Mouse (Mus musculus): Measurements from ENCODE around the gene Sgip1. TPM values are rescaled to one million over a fixed set of nuclear protein-coding genes. Genes with fewer than 3 reads are reported as not detected.
A peak's percentile ranks its signal among the peaks of the same experiment; 100 is the strongest.

Gene Sgip1
- polyA plus RNA-seq, 3 experiments from 2014 or later, result 1.2 to 1.9 TPM; not detected in 1

DNA sequence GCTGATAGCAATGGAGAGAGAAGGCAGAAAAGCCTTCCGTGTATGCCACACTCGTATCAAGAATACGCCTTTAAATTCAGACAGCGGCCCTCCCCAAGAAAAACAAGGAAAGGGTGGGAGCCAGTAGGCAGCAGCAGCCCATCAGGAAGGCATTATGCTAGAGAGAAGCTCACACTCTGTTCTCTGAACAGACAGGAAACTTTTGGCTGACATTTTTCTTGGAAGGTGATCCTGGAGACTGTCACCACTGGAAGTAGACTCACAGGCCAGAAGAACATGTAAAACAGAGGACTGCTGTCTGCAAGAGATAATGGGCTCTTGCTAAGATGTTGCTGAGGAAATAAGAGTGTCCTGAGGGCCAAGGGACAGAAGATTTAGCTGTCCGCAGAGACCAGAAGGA, 158.6 kb downstream of the Sgip1 start:
- no peak for ATAC-seq

DNA sequence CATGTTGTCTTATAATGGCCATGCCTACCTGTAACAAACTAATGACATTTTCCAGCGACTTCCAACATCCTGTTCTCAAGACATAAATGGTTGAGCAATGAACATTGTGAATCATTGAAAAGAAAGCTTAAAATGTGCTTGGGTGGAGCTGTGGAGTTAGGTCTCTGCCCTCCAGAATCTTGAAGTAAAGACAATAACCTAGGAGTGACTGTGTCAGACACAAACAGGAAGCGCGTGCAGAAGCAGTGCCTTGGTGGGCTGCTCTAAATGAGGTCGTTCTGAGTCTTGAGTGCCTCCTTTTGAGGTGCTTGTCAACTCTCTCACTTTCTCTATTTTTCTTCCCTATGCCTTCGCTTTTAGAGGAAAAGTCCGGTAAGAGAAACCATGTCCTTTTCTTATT, 159.1 kb downstream of the Sgip1 start:
- ATAC-seq, result no peak

GRCm38 (mm10) chr4:102907843-102908427, 166.8 kb downstream of the Sgip1 start:
- peak; percentile 60 for ATAC-seq

GRCm38 (mm10) chr4:102910191-102910590, 169.1 kb downstream of the Sgip1 start:
- ATAC-seq, result no peak

DNA sequence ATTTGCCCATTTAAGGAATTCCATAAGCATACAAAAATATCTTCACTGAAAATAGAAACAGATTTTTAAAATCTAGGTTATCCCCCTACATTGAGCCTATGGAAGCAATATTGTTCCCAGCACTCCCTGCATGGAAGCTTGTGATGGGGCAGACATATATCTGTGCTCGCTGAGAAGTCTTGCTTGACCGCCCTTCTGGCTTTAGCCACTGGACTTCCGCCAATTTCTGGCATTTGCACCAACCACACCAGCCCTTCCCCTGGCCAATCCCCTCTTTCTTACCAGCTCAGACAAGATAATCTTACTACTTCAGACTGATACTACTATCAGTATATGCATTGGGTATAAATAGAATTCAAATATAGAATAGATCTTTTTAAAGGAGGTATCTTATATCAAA, 172.1 kb downstream of the Sgip1 start:
- no peak for ATAC-seq

DNA sequence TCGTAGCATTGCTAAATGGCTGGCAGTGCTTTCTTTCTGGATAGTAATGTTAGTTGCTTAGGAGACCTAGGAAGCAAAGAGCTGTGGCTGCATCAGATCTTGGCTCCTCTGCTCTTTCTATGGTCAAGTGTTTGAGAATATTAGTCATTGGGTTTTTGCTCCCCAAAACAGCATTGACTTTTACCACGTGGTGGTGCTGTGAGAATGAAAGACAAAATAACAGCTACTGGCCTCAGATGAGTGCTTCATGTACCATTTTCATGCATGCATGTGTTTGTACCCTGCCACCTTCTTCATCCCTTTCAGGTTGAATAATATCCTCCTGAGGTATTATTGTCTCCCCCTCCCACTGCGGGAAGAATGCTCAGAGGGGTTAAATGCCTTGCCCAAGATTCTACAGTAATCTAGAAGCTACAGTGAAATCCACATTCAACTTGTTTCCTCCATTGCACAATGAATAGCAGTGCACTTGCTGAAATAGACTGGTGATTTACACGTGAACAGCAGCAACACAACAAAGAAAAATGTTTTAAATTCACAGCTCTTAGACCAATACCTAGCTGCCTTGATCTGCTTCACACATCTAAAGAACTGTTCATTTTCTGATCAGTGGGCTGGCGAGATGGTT, 172.7 kb downstream of the Sgip1 start:
- no peak for ATAC-seq

DNA sequence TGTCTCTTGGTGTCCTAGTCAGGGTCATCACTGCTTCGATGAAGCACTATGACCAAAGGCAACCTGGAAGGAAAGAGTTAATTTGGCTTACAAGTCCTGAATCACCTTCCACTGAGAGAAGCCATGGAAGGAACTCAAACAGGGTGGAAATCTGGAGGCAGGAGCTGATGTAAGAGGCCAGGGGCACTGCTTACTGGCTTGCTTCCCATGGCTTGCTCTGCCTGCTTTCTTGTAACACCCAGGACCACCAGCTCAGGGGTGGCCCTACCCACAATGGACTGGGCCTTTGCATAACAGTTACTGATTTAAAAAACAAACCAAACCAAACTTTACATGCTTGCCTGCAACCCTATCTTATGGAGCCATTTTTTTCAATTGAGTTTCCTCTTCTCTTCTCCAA, 177.1 kb downstream of the Sgip1 start:
- no peak for ATAC-seq

- no peak for ATAC-seq
Observed at GRCm38 (mm10) chr4:102929491-102929890, 188.4 kb downstream of the Sgip1 start.

DNA sequence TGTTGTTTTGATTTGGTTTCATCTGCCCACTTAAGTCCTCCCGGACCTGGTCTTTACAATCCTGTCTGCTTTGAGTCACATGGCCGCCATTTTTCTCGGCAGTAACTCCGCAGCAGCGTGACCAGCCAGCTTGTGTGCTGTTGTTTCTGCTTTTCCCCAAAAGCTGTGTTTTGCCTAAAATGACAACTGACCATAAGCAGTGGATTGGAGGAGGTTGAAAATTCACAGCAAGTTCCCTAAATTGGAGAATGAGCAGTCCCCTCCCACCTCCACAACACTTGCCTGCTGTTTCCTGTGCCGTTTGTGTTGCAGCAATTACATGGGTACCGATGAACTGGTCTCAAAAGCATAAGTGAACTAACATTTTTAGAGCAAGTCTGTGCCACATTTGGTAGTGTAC, 189.6 kb downstream of the Sgip1 start:
- ATAC-seq, result no peak

- ATAC-seq, result no peak
Observed at GRCm38 (mm10) chr4:102940266-102940665, 199.2 kb downstream of the Sgip1 start.

DNA sequence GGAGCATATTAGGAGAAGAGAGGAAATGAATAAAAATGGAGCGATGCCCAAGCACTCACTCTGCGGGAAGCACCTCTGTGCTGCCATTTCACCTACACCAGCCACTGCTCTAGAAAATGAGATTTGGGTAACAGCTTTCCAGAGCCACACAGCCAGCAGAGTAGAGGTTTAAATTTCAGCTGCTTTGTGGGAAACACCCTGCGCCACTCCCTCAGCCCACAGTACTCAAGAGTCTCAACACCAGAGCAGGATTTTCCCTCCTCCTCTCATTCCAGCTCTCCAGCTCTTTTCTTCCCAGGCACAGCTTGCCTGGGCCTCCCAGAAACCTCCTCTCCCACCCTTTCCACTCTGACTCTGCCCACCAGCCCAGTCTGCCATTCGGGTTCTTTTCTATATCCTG, 199.6 kb downstream of the Sgip1 start:
- ATAC-seq, result no peak

- no peak for ATAC-seq
Observed at GRCm38 (mm10) chr4:102944325-102944724, 203.2 kb downstream of the Sgip1 start.

DNA sequence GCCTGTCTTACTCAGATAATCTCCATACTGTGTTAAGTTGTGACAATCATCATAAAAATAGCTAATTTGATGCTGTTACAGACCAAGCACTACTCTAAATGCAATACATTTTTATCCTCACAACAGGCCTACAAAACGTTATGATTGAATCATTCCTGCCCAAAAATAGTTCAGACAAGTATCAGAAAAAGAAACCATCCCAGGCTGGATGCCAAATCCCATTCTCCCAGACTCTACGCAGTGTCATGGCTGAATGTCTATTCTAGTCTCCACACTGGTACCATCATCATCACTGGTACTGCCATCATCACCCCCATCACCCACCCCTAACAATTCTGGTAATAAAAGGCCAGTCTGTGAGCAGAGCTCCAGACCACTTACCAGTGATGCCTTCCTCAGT, 211.4 kb downstream of the Sgip1 start:
- ATAC-seq, result no peak

GRCm38 (mm10) chr4:102955294-102955956, 214.3 kb downstream of the Sgip1 start:
- ATAC-seq, result no peak

DNA sequence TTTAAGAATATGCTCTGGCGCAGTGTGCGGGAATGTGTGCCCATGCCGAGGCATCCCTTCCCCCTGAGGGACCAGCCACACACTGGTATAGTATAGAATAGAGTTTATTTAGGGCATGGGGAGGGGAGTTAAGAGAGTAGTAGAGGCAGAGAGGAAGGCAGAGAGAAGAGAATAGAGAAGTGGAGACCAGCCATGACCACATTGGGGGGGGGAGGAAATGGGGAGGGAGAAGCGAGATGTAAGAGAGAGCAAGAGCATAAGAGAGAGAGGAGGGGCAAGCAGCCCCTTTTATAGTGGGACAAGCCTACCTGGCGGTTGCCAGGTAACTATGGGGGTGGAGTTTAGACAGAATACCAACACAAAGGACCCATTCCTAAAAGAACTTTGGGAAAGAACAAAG, 218.3 kb downstream of the Sgip1 start:
- ATAC-seq, result no peak

- ATAC-seq, result no peak
Observed at GRCm38 (mm10) chr4:102964174-102964573, 223.1 kb downstream of the Sgip1 start.

DNA sequence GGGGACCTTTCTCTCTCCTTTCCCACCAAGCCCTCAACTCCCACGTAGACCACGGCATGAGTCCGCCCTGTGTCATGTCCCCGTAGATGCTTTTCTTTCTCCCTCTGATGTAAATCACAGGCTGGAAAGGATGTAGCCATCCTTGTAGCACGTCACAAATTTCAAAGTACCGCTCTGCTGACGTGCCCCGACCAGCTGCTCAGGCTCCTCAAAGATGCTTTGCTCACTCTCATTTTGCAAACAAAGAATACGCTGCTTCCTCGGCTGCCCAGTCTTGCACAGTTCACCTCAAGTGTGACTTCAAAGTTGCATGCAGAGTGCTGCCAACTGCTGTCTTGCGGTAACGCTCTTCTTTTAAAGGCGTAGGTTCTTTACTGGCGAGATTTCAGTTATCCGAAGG, 226.7 kb downstream of the Sgip1 start:
- ATAC-seq, result no peak

DNA sequence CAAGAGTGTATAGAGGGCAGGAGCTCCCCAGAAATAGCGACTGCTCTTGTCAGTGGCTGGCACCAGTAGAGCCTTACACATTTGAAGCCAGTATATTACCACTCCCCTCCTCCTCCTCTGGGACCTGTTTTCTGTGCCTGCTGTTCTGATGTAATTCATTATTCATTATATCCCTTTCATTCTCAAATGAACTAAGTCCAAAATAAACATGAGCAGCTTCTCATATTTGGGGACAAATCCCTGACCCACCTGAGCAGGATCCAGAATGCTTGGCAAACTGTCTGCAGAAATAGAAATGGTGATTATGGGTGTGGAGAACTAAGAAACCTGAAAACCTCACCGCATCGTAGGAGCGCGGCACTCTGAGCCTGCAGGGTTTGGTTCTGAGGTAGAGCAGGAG, 228.5 kb downstream of the Sgip1 start:
- no peak for ATAC-seq

- no peak for ATAC-seq
Observed at GRCm38 (mm10) chr4:102971159-102971558, 230.1 kb downstream of the Sgip1 start.

DNA sequence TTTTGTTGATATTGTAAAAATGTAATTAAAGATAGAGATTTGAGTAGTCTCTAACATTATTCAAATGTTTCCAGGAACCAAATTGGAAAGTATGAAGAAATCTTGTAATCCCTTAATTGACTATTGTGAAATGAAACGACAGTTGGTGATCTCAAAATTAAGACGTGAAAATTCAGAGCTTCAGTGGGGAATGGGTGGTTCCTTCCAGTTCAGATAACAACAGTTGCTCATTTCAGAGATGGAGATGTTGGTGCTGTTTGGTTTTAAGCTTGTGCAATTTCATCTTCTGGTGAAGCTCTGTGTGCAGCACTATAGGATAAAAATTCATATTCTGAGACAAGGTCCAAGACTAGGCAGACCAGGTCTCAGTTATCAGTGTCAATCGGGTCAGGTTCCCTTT, 231.0 kb downstream of the Sgip1 start:
- no peak for ATAC-seq

DNA sequence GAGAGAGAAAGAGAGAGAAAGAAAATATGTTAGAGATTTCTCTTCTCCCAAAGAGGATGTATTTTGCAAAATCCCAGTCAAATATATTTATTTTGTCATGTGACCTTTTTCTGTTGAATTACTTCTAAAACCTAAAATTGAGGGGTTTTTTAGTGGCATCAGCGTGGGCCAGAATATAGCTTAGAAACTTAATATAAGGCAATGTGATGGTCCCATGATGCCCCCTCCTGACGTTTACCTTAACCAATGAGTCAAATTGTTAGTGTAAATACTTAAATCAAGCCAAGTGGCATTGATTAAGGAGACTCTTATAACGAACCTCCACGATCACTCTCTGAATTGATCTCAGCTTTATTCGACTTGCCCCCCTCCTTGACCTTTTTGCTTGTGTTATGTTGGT, 233.1 kb downstream of the Sgip1 start:
- no peak for ATAC-seq

- ATAC-seq, result no peak
Observed at GRCm38 (mm10) chr4:102976290-102977275, 235.5 kb downstream of the Sgip1 start.

DNA sequence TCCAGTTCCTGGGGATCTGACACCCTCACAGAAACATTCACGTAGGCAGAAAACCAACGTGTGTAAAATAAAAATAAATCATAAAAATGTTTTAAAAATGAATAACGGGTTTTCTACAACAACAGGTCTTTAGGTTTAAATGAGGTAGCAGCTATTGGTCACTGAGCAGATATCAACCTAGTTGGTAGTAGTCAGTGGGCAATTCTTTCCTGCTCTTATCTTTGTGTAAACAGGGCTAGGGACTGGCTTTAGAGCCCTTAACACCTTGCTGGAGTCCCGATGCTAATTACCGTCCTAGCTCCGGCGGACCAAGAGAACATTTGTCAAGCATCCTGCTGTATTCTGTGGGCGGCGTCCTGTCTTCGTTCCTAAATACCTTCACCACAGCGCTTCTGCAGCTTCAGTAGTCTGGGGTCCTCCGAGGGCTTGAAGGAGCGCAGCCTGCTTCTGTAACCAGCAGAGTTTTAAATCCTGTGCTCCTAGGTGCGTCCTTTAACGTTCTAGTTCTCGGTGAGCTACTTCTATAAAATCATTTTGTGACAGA, 236.8 kb downstream of the Sgip1 start:
- no peak for ATAC-seq
